Mouse (Mus musculus) lung, postnatal 14 days (tissue): Measurements from ENCODE around the gene Cacna2d3.

Experiments used
- DNase-seq: peaks from one replicate; pipeline ENCODE4 v3.0.0; 2021

Gene Cacna2d3

GRCm38 (mm10) chr14:29478403-29478983 lies 243.2 kb downstream of the Cacna2d3 start:
- DNase-seq = no peak

DNA sequence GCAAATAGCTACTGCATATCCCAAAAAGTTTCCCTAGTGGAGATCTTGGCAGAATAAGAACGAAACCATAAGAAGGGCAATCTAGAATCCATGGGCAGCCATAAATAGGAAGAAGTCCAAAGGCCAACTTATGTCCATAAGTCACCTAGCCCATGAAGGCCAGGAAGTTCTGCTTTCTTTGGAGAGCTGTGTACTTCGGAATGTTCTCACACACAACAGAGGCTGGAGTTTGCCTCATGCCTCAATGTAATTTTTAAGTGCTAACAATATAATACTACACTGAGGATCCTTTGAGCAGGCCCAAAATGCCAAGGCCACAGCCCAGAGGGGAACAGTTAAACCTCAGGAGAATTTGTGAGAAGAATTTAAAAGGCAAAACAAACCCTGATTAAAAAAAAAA lies 257.4 kb downstream of the Cacna2d3 start:
- DNase-seq = no peak

GRCm38 (mm10) chr14:29449203-29449602 lies 272.5 kb downstream of the Cacna2d3 start:
- DNase-seq = no peak

- DNase-seq = peak; percentile 61
Observed at GRCm38 (mm10) chr14:29443091-29444026, 278.3 kb downstream of the Cacna2d3 start.

GRCm38 (mm10) chr14:29442476-29442875 lies 279.2 kb downstream of the Cacna2d3 start:
- DNase-seq = no peak

- DNase-seq = no peak
Observed at GRCm38 (mm10) chr14:29438666-29439065, 283.0 kb downstream of the Cacna2d3 start.

DNA sequence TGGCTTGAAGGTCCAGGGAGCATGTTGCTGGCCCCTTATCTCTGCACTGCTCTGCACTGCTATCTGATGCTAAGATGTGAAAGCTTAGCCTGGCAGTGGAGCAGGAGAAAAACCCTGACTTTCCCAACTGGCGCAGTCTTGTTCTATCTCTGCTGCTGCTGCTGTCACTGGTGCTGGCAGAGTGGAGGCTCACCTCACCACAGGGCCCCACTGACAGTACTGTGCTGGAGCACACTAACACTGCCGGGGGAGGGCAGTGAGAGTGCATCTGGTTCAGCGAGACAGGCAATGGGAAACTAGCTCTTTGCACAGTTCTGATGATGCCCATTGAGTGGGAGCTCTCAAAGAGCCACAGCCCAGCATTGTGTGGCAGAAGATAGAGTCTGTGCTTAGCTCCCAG lies 283.4 kb downstream of the Cacna2d3 start:
- DNase-seq = no peak

- DNase-seq = no peak
Observed at GRCm38 (mm10) chr14:29435203-29435602, 286.5 kb downstream of the Cacna2d3 start.

GRCm38 (mm10) chr14:29433716-29434115 lies 287.9 kb downstream of the Cacna2d3 start:
- no peak for DNase-seq

DNA sequence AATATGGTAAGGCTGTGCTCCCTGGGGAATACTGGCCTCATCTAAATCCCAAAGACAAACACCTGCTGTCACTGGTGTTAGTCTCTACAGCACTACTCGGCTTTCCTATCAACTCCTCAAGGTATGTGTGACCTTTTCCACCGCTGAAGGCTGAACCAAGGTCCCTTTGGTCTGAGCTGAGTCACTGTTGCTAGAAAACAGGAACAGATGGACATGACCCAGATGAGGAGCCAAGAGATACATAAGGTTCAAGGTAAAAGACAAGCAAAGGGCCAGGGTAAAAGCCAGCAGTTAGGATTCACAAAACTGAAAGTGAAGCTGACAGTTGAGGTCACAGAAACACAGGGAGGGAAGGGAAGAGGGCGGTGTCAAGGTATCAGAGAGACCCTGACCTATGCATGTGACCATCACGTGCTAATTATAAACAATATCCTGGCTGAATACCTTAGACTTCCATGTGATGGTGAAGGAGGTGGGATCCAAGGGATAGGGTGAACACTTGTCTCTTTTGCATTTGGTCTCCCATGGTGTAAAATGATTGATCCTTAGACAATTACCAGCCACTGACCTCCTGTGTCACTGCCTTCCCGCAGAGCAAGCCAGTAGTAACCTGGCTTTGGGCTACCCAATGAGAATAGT lies 288.5 kb downstream of the Cacna2d3 start:
- DNase-seq = no peak

DNA sequence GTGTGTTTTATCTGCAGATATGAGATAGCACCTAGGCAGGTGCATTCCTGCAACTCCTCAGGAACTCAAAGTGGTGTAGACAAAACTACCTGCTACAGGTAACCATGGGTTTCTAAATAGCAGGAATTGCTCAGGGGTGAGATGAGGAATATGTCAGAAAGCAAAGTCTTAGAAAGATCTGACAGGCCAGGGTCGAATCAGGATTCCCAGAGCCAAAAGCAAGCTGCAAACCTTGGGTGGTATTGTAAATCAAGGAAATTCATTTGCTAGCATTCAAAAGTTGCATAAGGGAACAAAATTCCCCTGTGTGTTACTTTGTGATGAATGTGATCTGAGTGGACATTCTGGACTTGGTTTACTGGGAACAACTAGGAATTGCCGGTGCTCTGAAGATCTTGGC lies 291.9 kb downstream of the Cacna2d3 start:
- no peak for DNase-seq

DNA sequence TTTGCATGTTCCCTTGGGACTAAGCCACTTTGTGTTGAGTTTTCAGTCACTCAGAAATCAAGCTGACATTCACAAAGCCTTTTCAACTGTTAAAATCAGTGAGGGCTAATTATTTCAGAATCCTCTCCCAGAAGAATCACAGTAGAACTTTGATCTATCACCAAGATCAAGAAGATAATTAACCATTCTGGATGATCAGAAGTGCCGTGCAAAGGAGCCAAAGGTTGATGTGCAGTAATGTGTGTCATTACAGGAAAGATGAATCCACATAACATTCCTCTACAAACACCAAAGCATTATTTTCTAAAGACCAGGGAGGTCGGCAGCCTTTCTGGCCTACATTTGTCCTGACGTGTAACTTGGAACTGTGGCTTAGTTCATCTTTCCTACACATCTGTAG lies 296.0 kb downstream of the Cacna2d3 start:
- DNase-seq = no peak

- no peak for DNase-seq
Observed at GRCm38 (mm10) chr14:29425208-29425607, 296.5 kb downstream of the Cacna2d3 start.

- DNase-seq = no peak
Observed at GRCm38 (mm10) chr14:29405878-29406165, 315.8 kb downstream of the Cacna2d3 start.

- DNase-seq = peak; percentile 7
Observed at GRCm38 (mm10) chr14:29405125-29405877, 316.4 kb downstream of the Cacna2d3 start.

GRCm38 (mm10) chr14:29403849-29404808 lies 317.5 kb downstream of the Cacna2d3 start:
- peak; percentile 7 for DNase-seq

DNA sequence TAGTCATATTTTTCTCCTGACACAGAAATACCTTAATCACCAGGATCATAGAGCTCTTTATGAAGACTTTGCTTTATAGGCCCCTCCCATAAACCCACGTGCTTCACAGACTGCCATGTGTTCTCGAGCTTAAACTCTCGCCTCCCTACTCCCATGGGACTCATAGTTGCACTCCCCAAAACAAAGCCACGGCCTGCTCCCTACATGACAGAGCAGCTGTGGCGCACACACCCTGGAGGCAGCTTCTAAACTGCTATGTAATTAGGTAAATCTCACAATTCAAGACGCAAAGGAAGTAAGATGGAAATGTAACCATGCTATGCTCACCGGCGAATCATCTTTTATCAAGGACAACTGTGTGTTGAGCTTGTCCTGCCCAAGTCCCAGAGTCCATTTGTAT lies 319.2 kb downstream of the Cacna2d3 start:
- no peak for DNase-seq

DNA sequence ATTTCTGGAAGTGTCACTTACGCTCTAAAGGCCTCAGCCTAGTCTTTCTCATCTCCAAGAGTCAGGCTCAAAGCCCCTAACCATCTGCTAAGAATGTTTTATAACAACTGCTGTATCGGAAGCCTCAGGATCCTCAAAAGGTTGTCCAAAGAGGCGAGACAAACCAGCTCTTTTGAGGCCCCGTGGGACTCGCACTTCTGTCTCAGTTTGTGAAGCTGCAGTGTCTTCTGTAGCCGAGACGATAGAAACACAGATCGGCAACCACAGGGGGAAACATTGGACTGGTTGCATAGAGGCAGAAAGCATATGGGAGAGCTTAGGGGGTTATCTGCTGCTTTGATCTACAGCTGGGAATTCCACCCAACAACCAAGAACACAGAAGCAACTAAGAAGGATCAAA lies 327.9 kb downstream of the Cacna2d3 start:
- no peak for DNase-seq

DNA sequence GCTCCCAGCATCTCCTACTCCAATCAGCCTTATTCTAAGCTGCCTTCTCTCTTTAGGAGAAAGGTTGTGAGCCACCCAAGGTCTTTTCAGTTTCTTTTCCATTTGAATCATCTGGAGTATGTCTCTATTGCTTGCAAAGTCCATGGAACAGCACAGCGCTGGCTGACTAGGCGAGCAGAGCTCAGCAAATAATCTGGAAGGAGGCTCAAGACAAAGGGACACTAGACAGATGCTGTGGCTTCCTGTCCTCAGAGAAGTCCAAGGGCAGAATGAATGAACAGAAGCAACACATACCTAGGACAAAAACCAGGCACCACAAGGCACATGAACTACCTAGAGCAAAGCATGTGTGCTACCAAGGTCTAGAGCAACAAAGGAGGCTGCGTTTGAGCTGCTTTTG lies 328.8 kb downstream of the Cacna2d3 start:
- DNase-seq = no peak

DNA sequence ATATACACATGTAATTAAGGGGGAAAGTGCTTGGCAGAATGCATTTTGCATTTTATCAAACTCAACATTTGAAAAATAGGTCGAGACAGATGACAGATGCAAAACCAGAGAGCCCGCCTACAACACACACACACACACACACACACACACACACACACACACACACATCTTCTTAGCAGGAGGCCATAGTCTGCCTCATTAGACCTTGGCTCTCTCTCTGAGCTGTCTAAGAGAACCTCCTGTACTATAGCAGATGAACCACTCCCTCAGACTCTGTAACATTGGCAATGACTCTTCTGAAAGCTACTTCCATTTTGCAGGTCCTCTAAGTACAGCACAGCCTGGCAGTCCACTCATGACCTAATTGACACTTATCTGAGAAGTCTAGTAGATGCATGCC lies 330.2 kb downstream of the Cacna2d3 start:
- no peak for DNase-seq

DNA sequence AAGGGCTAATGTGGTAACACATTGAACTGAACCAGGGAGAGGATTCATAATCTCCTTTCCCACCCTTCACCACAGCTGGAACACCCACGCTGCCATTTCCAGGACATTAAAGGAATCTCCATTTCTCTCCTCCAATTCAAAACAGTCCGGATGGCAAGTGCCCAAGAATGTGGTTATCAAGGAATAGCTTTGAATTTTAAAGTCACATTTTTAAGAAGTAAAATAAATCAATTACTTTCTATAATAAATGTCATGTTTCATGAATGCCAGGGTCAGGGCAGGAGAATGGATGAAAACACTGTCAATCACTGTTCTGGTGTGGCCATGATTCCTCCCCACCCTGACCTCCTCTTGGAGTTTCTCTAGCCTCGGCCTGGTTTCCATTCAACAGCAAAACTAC lies 333.9 kb downstream of the Cacna2d3 start:
- no peak for DNase-seq

DNA sequence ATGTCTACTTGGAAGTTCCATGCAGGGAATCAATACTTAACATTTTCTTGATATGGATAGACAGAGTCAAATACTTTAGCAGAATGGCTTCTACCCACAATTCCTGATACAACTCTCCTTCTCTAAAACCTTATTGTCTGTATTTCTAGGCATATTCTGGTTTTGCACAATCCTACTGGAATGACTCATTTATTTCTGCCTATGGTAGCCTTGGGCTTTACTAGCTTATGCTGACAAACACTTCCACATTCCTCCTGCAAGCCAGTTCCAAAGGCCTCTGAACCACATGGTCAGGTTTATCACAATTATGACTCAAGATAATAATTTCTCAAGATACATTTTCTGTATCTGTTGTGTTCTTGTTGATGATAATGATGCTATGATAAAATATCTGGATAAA lies 336.2 kb downstream of the Cacna2d3 start:
- DNase-seq = no peak
